ENCODE assay signal across 8 mouse cellular contexts in genomic region chr3:152981988-152982387, GRCm38 (mm10). TPM values are rescaled to one million over a fixed set of nuclear protein-coding genes. Genes with fewer than 3 reads are reported as not detected.
DNase-seq lines count a peak whose midpoint lies in the region; ATAC-seq and TF ChIP-seq lines count a peak whose summit lies in the region.

TSS of gene St6galnac5 (minus strand) at chr3:152982246.

- ATAC-seq in hindbrain, embryonic 14.5 days (ENCODE audit: low FRiP score) = peak; percentile 38; the same call in 1 of the 2 replicates
- ATAC-seq in granulocyte monocyte progenitor cell, adult 5-6 weeks (replicated peaks; ENCODE audit: poor library complexity, severe bottlenecking) = no peak

- no peak for TF ChIP-seq POLR2A in lung, adult 2 months (IDR thresholded peaks at IDR 0.05; ENCODE audit: borderline replicate concordance, extremely low read depth, low read depth, low read length)
- TF ChIP-seq POLR2A in olfactory bulb, adult 2 months (IDR thresholded peaks at IDR 0.05; ENCODE audit: insufficient read depth, low read depth, low read length) = no peak

- H3K4me3 ChIP-seq in lung, adult 2 months (replicated peaks; ENCODE audit: extremely low read depth, low read depth, low read length) = peak within 1 kb of the TSS; percentile 24
- H3K4me3 ChIP-seq in hindbrain, embryonic 14.5 days (replicated peaks; ENCODE audit: low read length) = peak within 1 kb of the TSS; percentile 46
- peak within 1 kb of the TSS; percentile 56 for H3K4me3 ChIP-seq in limb, embryonic 10.5 days
- peak within 1 kb of the TSS; percentile 55 for H3K4me3 ChIP-seq in olfactory bulb, adult 2 months (ENCODE audit: insufficient read depth, low read depth, low read length)

- H3K9ac ChIP-seq in hindbrain, embryonic 14.5 days = peak within 1 kb of the TSS; percentile 68

- no peak for TF ChIP-seq CTCF in lung, adult 2 months (IDR thresholded peaks at IDR 0.05; ENCODE audit: insufficient read depth, low read length)
- TF ChIP-seq CTCF in olfactory bulb, adult 2 months (IDR thresholded peaks at IDR 0.05; ENCODE audit: insufficient read depth, low read depth, low read length) = no peak

- WGBS in lung, adult 2 months = 3% methylated on average over 17 of the region's 17 CpGs
- WGBS in hindbrain, embryonic 14.5 days = 0% methylated on average over 17 of the region's 17 CpGs
- whole genome bisulfite sequencing in limb, embryonic 10.5 days = under 1% methylated on average over 17 of the region's 17 CpGs
- under 1% methylated on average over 17 of the region's 17 CpGs for WGBS in olfactory bulb, adult 2 months

- H3K9me3 ChIP-seq in hindbrain, embryonic 14.5 days (ENCODE audit: control insufficient read depth, low read length) = no peaks in the 10 kb centered on the region
- no peaks in the 10 kb centered on the region for H3K9me3 ChIP-seq in limb, embryonic 10.5 days (replicated peaks)

- no peaks in the 10 kb centered on the region for H3K27me3 ChIP-seq in hindbrain, embryonic 14.5 days (ENCODE audit: control insufficient read depth, insufficient read depth, low read length)
- peaks cover 57% of the 10 kb centered on the region for H3K27me3 ChIP-seq in limb, embryonic 10.5 days (ENCODE audit: low read depth, poor library complexity, severe bottlenecking)

- H3K4me2 ChIP-seq in hindbrain, embryonic 14.5 days (replicated peaks) = peak within 1 kb of the TSS; percentile 72

- H3K4me1 ChIP-seq in lung, adult 2 months (ENCODE audit: control insufficient read depth, insufficient read depth, low read length) = no peaks in the 10 kb centered on the region
- H3K4me1 ChIP-seq in hindbrain, embryonic 14.5 days (replicated peaks; ENCODE audit: control insufficient read depth, insufficient read depth, low read length) = peaks cover 23% of the 10 kb centered on the region
- peaks cover 20% of the 10 kb centered on the region for H3K4me1 ChIP-seq in limb, embryonic 10.5 days
- peaks cover 3% of the 10 kb centered on the region; the same call in 1 of the 2 replicates for H3K4me1 ChIP-seq in olfactory bulb, adult 2 months (ENCODE audit: control insufficient read depth, insufficient read depth, low read length)

- H3K27ac ChIP-seq in hindbrain, embryonic 14.5 days = peak within 1 kb of the TSS; percentile 68
- 0 out of 2 replicates have a peak within 1 kb of the TSS, but pooled peaks have one; percentile 37 for H3K27ac ChIP-seq in limb, embryonic 10.5 days
- 0 out of 2 replicates have a peak within 1 kb of the TSS, but pooled peaks have one; percentile 1 for H3K27ac ChIP-seq in olfactory bulb, adult 2 months (ENCODE audit: insufficient read depth, low read depth, low read length)

- no peak for DNase-seq in lung, adult 2 months
- no peak for DNase-seq in lung, adult 18-20 months
- peak; percentile 78 for DNase-seq in embryo, embryonic 11 days
- DNase-seq in hindbrain, embryonic 14.5 days (ENCODE audit: low spot score) = peak; percentile 69
- peak; percentile 66 for DNase-seq in limb, embryonic 10.5 days (ENCODE audit: low spot score)
- no peak for DNase-seq in adrenal gland, adult 18-20 months (ENCODE audit: low spot score in 2 of 2)

- no peaks in the 10 kb centered on the region for H3K36me3 ChIP-seq in hindbrain, embryonic 14.5 days (replicated peaks; ENCODE audit: control insufficient read depth, insufficient read depth)
- H3K36me3 ChIP-seq in limb, embryonic 10.5 days = no peaks in the 10 kb centered on the region

RNA-seq across cellular contexts. Expression of gene St6galnac5, which starts in this region (rescaled TPM):
- 0.67 and 1.2 TPM in 2 replicates for polyA plus RNA-seq in lung, adult 2 months (2012; rRNA removed)
- polyA plus RNA-seq in hindbrain, embryonic 14.5 days (2014; fragmentation: Nextera tagmentation; extraction: Ambion mirVana) = 17.5 and 19.8 TPM in 2 replicates
- 0.28 and 0.66 TPM in 2 replicates for polyA plus RNA-seq in limb, embryonic 10.5 days (2016; fragmentation: Nextera tagmentation; extraction: Ambion mirVana)
- not detected in 2 replicates for polyA plus RNA-seq in olfactory bulb, adult 2 months (2012; ENCODE audit: insufficient read depth, insufficient read length, low replicate concordance, missing spikeins)
- total RNA-seq in granulocyte monocyte progenitor cell, adult 5-6 weeks (2014; fragmentation: Nextera tagmentation) = not detected in 2 replicates
- total RNA-seq in granulocyte monocyte progenitor cell, adult 5-6 weeks (2017) = not detected in 2 replicates
- under 1 TPM; 0.42 to 0.53 TPM for total RNA-seq in adrenal gland, adult 18-20 months (2021)

Comparison
In these comparisons a context has a peak if more than half of its experiments do, and no peak if none do; other contexts are left out.
1. Peak in DNase-seq, H3K4me3 ChIP-seq and H3K27ac ChIP-seq in limb, embryonic 10.5 days; RNA of the gene not detected or under 1 TPM.
2. DNase-seq: peak in embryo, embryonic 11 days (single experiment) and hindbrain, embryonic 14.5 days (single experiment); none in lung, adult 2 months (single experiment), lung, adult 18-20 months (0 of 2) and adrenal gland, adult 18-20 months (0 of 2).
3. H3K27ac ChIP-seq: peak in every context shown above with its lines; median percentile 68 in hindbrain, embryonic 14.5 days; 37 in limb, embryonic 10.5 days; 1 in olfactory bulb, adult 2 months.
4. Peak in every context shown above with its lines, with median percentiles within 50 percentile points of each other: H3K4me3 ChIP-seq.